Mouse (Mus musculus) bone marrow macrophage, adult 2 months (primary cell): ENCODE measurements around the gene Kif5c.

Experiments
- CTCF ChIP-seq: IDR thresholded peaks from 2 replicates; pipeline ENCODE4 v1.5.1; 2012; ENCODE audit warnings: low read depth, mild to moderate bottlenecking, low read length, moderate library complexity
- POLR2A ChIP-seq: IDR thresholded peaks from 2 replicates; pipeline ENCODE4 v1.6.1; 2012; ENCODE audit warnings: mild to moderate bottlenecking, low read depth, low read length, borderline replicate concordance

DNA sequence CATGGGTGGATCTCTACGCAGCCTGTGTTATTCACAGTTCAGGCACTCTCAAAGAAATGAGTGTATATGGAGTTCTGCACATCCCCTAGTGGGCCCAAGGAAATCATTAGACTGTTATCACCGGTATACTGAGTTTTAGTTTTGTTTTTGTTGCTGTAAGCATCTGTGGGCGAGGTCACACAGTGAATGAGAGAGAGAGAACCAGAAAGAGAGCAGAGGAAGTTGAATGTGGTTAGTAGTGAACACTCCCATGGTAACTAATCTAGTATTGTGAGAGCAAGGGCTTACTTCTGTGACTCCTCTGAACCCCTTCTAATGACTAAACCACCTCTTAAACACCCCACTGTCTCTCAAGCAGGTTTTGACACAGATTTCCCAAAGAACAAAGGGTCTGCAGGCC, 2.3 kb upstream of the Kif5c start:
- no peak for TF ChIP-seq POLR2A
- TF ChIP-seq CTCF = no peak
